Mouse (Mus musculus) forebrain, embryonic 16.5 days (tissue): ENCODE measurements at regions not wholly inside any gene's neighbourhood (a gene's known extent, or its start where the extent isn't known, plus 50 kb on each side); places are given as distances from the start of the nearest gene placed in this dataset.

Experiments used
- ATAC-seq: fragments of 200-750 bp; cut with Nextera tagmentation; 2 replicates; pipeline ENCODE4 v1.8.0; 2017; ENCODE audit warnings: mild to moderate bottlenecking, moderate library complexity
- H3K27ac ChIP-seq: fragments of 300-500 bp; sonication (generic); 2 replicates; pipeline ENCODE4 v1.5.1; 2014; ENCODE audit warnings: low read length, control low read depth
- H3K27me3 ChIP-seq: fragments of 300-500 bp; sonication (generic); replicated peaks from 2 replicates; pipeline ENCODE4 v1.6.1; 2014; ENCODE audit warnings: low read length; ENCODE audit not compliant: control insufficient read depth, insufficient read depth
- H3K36me3 ChIP-seq: fragments of 300-500 bp; sonication (generic); 2 replicates; pipeline ENCODE4 v1.6.1; 2014; ENCODE audit not compliant: control insufficient read depth, insufficient read depth
- H3K4me1 ChIP-seq: fragments of 300-500 bp; sonication (generic); replicated peaks from 2 replicates; pipeline ENCODE4 v1.6.1; 2014; ENCODE audit warnings: low read length; ENCODE audit not compliant: control insufficient read depth, insufficient read depth
- H3K4me2 ChIP-seq: fragments of 300-500 bp; sonication (generic); 2 replicates; pipeline ENCODE4 v1.6.1; 2014; ENCODE audit warnings: mild to moderate bottlenecking, low read length, control low read depth
- H3K4me3 ChIP-seq: fragments of 300-500 bp; sonication (generic); replicated peaks from 2 replicates; pipeline ENCODE4 v1.5.1; 2014; ENCODE audit warnings: mild to moderate bottlenecking, low read length, control low read depth
- H3K9ac ChIP-seq: fragments of 300-500 bp; sonication (generic); replicated peaks from 2 replicates; pipeline ENCODE4 v1.6.1; 2014; ENCODE audit warnings: low read depth, low read length, control low read depth
- H3K9me3 ChIP-seq: fragments of 300-500 bp; sonication (generic); 2 replicates; pipeline ENCODE4 v1.6.1; 2016; ENCODE audit warnings: low read length; ENCODE audit not compliant: control insufficient read depth
- WGBS: fragments of 180-500 bp; shearing (Covaris S2); extraction: QIAGEN DNeasy Blood & Tissue Kit; methylation state at CpG from one replicate; pipeline ENCODE4 v1.1.7; 2014; 5-methylcytosine and 5-hydroxymethylcytosine counted together

DNA sequence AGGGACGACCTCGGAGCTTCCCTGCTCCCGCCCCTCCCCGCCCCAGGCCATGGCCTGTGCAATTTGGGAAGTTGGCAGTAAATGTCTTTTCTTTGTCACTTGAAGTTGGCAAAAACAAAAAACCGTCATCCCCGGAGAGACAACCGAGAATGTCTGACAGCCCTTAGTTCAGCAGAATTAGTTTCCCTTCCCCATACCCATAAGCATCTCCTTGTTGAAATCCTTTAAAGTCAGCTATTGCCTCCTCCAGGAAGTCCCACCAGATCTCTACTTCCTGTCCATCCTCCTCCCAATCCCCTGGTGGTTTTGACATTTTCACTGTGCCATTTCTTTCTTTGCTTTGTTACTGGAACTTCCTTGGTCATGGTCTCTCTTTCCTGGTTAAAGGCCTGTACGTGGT lies 54.8 kb downstream of the Foxb1 start:
- Histone ChIP-seq H3K9ac (no peak overlapping the region), H3K36me3 (no peaks in the 10 kb centered on the region), H3K27me3 (peaks cover 3% of the 10 kb centered on the region; the same call in 1 of the 2 replicates), H3K4me1 (no peaks in the 10 kb centered on the region), H3K4me3 (no peak overlapping the region), H3K4me2 (no peak overlapping the region), H3K9me3 (no peaks in the 10 kb centered on the region), H3K27ac (no peak overlapping the region)
- ATAC-seq = no peak
- WGBS = 74% methylated on average over 8 of the region's 8 CpGs

DNA sequence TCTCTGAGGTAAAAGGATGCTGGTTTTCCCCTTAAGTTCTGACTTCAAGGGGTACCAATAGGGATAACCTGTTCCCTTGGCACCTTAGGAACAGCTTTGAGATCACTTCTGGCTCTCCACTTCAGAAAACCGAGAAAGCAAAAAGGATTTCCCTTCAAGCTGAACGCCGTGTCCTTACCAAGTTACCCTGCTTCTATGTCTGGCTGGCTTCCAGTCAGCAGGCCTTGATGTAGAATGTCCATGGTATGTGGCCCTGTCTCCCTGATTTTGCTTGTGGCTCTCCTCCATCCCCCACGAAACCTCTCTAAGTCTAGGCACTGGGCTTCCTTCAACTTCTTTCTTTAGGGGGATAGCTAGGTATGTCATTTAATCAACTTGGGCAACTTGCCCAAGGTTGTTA lies 55.7 kb downstream of the Foxb1 start:
- Histone ChIP-seq H3K9ac (no peak overlapping the region), H3K9me3 (no peaks in the 10 kb centered on the region), H3K27me3 (peaks cover 3% of the 10 kb centered on the region; the same call in 1 of the 2 replicates), H3K27ac (no peak overlapping the region), H3K36me3 (no peaks in the 10 kb centered on the region), H3K4me1 (no peaks in the 10 kb centered on the region), H3K4me3 (no peak overlapping the region), H3K4me2 (no peak overlapping the region)
- ATAC-seq = no peak
- 65% methylated on average over 4 of the region's 4 CpGs for WGBS

DNA sequence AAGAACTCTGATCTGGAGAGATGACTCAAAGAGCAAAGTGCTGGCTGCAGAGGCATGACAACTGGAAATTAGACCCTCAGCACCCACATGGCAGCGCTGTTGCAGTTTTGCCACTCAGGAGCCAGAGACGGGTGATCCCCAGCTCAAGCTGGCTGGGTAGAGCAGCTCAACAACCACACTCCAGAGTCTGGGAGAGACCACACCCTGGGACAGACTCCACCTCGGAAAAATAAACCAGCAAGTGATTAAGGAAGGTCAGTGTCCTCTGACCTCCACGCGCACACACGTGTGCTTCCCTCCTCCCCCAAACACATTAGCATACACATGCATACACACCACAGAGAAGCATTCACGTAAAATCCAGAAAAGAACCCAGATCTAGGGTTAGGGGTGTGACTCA lies 57.0 kb downstream of the Foxb1 start:
- ATAC-seq = no peak
- peaks cover 3% of the 10 kb centered on the region; the same call in 1 of the 2 replicates for H3K27me3 ChIP-seq
- no peak overlapping the region for H3K4me3 ChIP-seq
- H3K27ac ChIP-seq = no peak overlapping the region
- WGBS = 86% methylated on average over 7 of the region's 7 CpGs
- H3K36me3 ChIP-seq = no peaks in the 10 kb centered on the region
- no peak overlapping the region for H3K9ac ChIP-seq
- no peak overlapping the region for H3K4me2 ChIP-seq
- no peaks in the 10 kb centered on the region for H3K9me3 ChIP-seq
- no peaks in the 10 kb centered on the region for H3K4me1 ChIP-seq

DNA sequence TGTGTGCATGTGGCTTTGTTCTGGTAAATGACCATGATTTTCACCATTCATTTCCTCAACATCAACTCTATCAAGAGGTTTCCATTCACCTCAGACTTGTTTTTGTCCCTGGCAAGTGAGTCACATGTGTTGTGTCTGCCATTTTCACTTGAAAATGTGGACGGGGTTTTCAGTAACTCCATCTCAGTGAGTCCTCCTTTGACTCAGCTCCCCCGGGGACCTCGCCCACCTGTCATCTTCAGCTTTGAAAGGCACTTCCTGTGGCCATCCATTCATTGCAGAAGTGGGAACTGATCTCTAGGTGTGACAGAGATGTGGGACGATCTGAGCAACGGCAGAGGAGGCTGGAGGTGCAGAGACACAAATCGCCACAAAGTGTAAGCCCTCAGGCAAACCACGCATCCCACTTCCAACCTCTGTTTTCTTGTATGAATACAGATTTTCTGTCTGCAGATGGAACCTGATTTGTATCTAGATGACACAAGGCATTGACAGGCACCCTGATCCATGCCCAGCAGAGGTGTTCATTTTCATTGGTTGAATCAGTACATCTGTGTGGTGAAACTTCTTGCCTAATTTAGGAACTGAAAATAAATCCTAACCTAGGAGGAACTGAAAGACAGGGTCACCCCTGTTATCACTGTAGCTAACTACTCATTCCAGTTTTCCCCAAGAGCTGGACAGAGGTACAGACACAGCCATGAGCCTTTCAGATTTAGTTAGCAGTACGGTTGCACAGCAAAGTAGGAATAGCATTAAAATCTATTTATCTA lies 58.4 kb downstream of the Foxb1 start:
- Histone ChIP-seq H3K27ac (no peak overlapping the region), H3K36me3 (no peaks in the 10 kb centered on the region), H3K27me3 (peaks cover 3% of the 10 kb centered on the region; the same call in 1 of the 2 replicates), H3K9ac (no peak overlapping the region), H3K9me3 (no peaks in the 10 kb centered on the region), H3K4me2 (no peak overlapping the region), H3K4me1 (no peaks in the 10 kb centered on the region), H3K4me3 (no peak overlapping the region)
- ATAC-seq = no peak
- WGBS = 86% methylated on average over 8 of the region's 8 CpGs

DNA sequence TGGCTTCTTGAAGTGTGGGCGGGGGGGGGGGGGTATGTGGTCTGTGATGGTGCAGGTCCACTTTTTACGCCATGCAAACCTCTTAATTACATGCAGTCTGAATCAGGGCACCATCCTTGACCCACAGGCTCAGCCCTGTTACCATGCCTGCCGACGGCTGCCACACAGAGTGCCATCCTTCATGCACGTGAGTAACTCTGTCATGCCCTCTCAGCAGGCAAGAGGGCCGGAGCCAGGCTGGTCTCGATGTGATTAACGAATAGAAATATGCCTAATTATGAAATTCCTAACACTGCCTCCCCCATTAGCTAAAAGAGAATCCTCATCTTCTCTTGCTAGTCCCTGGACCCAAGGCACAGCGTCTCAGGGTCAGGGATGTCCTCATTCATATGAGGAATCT lies 60.0 kb downstream of the Foxb1 start:
- no peaks in the 10 kb centered on the region for H3K4me1 ChIP-seq
- H3K9me3 ChIP-seq = no peaks in the 10 kb centered on the region
- no peak overlapping the region for H3K4me3 ChIP-seq
- H3K4me2 ChIP-seq = no peak overlapping the region
- H3K27me3 ChIP-seq = peaks cover 3% of the 10 kb centered on the region; the same call in 1 of the 2 replicates
- 62% methylated on average over 9 of the region's 9 CpGs for WGBS
- no peak overlapping the region for H3K9ac ChIP-seq
- no peaks in the 10 kb centered on the region for H3K36me3 ChIP-seq
- ATAC-seq = no peak
- H3K27ac ChIP-seq = no peak overlapping the region

DNA sequence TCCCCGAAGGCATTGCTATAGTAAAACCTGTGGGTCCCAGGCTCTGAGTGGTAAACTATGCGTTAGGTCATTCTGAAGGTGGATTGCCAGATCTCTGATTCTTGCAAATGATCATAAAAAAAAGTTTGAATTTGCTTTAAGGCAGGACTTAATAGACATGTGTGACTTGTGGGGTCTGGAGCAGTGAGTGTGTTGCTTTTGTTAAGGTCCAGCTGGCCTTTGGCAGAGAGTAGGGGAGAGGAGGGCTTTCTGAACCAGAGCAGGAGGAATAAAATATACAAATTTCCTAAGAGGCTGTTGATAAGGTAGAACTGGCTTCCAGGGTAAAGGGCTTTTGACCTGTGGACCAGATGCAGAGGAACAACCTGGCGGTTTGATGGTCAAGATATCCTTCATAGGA lies 69.0 kb downstream of the Foxb1 start:
- H3K36me3 ChIP-seq = no peaks in the 10 kb centered on the region
- no peak overlapping the region for H3K4me3 ChIP-seq
- no peaks in the 10 kb centered on the region for H3K9me3 ChIP-seq
- H3K27me3 ChIP-seq = no peaks in the 10 kb centered on the region
- H3K27ac ChIP-seq = no peak overlapping the region
- H3K4me2 ChIP-seq = no peak overlapping the region
- H3K4me1 ChIP-seq = peaks cover 7% of the 10 kb centered on the region; the same call in 1 of the 2 replicates
- WGBS = 92% methylated on average over 3 of the region's 3 CpGs
- no peak for ATAC-seq
- H3K9ac ChIP-seq = no peak overlapping the region

DNA sequence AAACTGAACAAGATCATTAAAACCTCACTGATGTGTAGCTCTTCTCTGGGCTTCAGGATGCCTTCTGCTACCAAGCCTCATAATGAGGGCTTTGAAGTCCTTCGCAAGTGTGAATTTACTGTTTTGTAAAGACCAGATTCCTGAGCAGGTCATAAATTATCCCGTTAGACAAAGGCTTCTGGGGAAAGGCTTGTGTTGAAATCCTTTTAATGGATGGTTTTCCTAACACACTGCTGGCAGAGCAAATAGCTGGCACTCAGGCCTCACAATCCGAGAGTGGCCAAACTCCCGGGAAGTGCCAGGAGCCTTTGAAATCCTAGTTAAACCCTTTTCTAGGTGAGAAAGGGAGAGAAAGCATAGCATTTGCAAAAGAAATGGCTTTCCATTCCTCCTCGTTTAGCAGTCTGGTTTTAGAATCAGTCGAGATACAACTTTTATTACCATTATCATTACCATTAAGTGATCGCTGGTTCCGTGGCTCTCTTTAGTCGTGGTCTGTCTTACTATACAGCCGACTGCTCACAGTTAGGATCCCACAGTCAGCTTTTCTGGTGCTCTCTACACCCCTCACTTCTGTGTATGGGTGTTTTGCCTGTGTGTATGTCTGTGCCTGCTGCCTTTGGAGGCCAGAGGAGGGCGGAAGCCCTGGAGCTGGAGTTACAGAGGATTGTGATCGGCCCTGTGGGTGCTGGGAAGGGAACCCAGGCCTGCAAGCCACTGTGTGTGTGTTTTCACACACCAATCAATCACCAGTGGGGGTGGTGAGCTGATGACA lies 73.2 kb downstream of the Foxb1 start:
- no peak overlapping the region for H3K4me2 ChIP-seq
- ATAC-seq = peak; percentile 33; the same call in 1 of the 2 replicates
- no peak overlapping the region for H3K9ac ChIP-seq
- 18% methylated on average over 12 of the region's 12 CpGs for WGBS
- no peak overlapping the region for H3K4me3 ChIP-seq
- no peaks in the 10 kb centered on the region for H3K36me3 ChIP-seq
- H3K27me3 ChIP-seq = peaks cover 7% of the 10 kb centered on the region; the same call in 1 of the 2 replicates
- H3K27ac ChIP-seq = no peak overlapping the region
- H3K9me3 ChIP-seq = no peaks in the 10 kb centered on the region
- peaks cover 7% of the 10 kb centered on the region; the same call in 1 of the 2 replicates for H3K4me1 ChIP-seq

DNA sequence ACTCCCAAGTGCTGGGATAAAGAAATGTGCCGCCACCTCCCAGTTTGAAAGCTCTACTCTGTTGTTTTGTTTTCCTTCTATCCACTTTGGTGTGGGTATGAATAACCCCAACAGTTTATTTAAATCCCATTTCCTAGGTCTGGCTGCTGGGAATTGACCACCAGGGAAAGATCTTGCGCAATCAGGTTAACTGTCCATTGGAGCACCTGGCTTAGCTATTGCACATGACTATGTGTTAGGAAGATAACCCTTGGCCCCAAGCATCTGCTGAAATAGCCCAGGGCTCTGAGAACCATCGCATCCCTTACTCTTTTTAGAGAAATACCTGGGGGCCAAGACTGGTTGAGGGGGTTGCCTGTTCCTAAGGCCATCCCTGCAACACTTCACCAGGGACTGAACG lies 74.0 kb downstream of the Foxb1 start:
- Histone ChIP-seq H3K9ac (no peak overlapping the region), H3K27me3 (peaks cover 8% of the 10 kb centered on the region), H3K9me3 (no peaks in the 10 kb centered on the region), H3K27ac (no peak overlapping the region), H3K4me1 (peaks cover 7% of the 10 kb centered on the region; the same call in 1 of the 2 replicates), H3K4me2 (no peak overlapping the region), H3K4me3 (no peak overlapping the region), H3K36me3 (no peaks in the 10 kb centered on the region)
- no peak for ATAC-seq
- 76% methylated on average over 4 of the region's 4 CpGs for WGBS

DNA sequence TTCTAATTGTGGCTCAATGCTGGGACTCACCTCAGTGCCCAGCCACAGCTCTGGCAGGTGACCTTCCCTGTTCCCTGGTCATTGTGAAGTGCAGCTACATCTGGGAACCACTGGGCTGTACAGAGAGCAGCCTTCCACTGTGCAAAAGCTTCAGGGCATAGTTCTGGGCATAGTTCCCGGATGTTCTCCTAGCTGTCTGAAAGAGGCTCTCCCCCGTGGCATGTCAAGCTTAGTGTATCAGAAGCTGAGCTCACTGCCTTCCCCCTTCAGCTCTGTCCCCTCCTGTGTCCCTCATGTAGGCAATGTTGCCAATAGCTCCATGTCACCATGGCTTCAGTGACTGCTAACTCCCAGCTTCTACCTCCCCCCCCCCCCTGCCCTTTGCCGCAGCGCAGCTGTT lies 75.1 kb downstream of the Foxb1 start:
- H3K4me1 ChIP-seq = peaks cover 7% of the 10 kb centered on the region; the same call in 1 of the 2 replicates
- no peak overlapping the region for H3K4me3 ChIP-seq
- H3K36me3 ChIP-seq = no peaks in the 10 kb centered on the region
- H3K9me3 ChIP-seq = no peaks in the 10 kb centered on the region
- no peak overlapping the region for H3K27ac ChIP-seq
- no peak overlapping the region for H3K9ac ChIP-seq
- no peak overlapping the region for H3K4me2 ChIP-seq
- ATAC-seq = no peak
- peaks cover 10% of the 10 kb centered on the region for H3K27me3 ChIP-seq
- 70% methylated on average over 4 of the region's 4 CpGs for WGBS
